Mouse (Mus musculus): ENCODE measurements around the gene Mtfr1l.

Gene Mtfr1l

DNA sequence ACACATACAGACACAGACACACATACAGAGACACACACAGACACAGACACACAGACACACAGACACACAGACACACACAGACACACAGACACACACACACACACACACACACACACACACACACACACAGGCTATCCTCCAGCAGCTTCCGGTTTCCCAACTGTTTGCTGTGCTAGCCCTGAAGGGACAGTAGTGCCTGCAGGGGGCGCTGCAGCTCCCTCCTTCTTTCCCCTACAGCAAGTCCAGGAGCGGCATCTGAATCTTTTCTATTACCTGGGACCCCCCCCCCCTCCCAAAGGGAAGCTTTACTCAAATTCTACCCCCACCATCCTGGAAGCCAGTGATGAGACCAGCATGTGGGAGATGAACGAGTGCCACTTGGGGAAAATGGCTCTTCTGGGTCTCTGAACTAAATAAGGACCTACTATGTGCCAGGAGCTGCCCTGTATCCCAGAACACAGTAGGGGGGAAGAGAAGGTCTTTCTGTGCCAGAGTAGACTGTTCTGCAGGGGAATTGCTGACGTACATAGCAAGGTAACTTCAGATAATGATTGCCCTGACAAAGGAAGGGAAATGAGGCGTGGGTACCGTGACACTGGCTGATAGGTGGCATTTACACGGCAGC, 20.9 kb upstream of the Mtfr1l start:
- DNase-seq = peak; percentile 74

DNA sequence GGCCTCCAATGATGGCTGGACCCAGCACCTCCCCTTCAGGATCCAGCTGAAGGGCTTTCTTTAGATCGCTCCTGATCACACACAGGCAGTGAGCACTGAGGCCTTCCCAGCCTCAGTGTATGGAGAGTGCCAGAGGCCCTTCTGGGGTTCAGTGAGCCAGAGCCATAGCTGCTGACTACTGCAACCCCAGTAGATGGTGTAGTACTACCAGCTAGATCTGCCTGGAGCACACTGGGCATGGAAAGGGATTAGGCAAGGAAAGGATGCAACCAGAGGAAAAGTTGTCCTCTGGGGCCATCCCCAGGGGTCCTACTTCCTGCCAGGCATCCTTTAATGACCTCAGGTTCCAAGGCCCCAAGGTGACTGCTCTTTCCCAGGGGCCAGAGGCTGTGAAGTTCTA, 18.4 kb upstream of the Mtfr1l start:
- DNase-seq = no peak

DNA sequence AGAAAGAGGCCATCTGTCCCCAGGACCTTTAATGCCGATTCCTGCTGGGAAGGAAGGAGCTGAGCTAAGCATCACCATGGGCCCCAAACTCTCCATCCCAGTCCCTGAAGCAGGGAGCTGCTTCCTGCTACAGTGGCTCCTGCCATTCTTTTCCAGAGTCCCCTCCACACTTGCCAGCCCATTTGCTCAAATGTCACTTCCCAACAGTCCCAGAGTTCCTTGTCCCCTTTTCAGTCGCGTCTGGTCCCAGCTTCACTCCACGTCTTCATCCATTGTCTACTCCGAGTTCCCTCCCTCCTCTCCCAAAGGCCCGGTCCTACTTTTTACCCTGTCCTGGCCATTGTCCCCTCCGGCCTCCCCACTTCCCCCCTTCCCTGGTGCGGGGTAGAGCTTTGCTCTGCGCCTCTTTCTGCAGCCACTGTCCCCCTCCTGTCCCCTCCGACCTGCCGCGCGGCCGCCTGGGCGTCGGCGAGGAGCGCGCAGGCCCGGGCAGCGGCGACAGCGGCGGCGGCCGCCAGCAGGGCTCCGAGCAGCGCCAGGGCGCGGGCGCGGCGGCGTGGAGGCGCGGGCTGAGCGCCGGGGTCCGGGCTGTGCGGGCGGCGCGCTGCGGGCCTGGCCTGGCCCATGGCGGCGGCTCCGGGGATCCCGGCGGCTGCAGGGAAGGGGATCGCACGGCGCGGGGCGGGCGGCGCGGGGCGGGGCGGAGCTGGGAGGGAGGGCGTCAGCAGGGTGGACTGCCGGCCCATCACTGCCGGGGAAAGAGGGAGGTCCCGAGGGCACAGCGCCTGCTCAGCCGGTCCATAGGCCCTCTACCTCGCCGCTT, 16.5 kb upstream of the Mtfr1l start, which contains the start of gene Selenon:
Selenon (minus strand) TSS at position 673 of the 823 bp plus-strand sequence.
- peak; percentile 70 for DNase-seq

DNA sequence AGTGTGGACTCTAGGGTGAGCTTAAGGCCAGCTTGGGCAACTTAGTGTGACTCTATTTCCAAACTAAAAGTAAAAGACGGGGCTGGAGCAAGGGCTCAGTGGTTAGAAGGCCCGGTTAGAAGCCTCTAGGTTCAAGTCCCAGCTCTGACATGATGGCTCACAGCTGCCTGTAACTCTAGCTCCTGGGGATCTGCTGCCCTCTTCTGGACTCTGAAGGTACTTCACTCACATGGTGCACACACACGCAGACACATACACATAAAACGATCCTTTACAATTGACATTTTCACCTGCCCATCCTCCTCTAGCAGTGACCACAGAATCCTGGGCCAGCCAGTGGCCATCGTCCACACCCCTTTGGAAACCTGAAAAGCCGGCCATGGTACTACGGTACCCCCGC, 14.7 kb upstream of the Mtfr1l start:
- no peak for DNase-seq

DNA sequence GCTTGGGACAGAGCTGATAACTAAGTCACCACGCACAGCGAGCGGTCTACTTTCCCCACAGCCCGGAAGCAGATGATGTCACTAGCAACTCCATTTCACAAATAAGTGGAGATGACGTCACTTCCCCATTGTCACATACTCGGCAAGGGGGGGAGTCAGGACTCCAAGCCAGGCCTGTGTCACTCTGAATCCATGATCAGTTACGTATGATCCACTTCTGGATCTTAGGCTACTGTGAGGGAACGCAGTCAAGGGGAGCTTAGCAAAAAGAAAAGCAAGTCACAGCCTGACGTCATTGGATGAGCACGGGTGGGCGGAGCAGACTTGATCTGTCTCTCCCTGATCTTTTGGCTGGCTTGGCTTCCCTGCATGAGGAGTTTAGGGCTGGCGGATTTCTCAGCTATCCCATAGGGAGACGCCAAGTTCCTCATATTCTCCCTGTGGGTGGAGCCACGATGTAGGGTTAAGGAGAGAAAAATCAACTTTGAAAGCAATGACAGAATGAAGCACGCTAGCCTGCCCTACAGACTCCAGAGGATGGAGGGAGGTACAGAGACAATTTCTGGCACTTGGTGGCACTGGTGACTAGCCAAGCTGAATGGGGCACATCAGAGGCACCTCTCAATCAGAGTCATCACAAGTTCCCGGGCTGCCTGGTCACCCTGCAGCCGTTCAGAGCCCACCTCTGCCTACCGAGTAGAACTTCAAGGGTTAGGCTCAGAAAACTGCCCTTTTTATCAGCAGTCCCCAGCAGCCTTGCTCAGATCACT, 13.2 kb upstream of the Mtfr1l start:
- DNase-seq = no peak

DNA sequence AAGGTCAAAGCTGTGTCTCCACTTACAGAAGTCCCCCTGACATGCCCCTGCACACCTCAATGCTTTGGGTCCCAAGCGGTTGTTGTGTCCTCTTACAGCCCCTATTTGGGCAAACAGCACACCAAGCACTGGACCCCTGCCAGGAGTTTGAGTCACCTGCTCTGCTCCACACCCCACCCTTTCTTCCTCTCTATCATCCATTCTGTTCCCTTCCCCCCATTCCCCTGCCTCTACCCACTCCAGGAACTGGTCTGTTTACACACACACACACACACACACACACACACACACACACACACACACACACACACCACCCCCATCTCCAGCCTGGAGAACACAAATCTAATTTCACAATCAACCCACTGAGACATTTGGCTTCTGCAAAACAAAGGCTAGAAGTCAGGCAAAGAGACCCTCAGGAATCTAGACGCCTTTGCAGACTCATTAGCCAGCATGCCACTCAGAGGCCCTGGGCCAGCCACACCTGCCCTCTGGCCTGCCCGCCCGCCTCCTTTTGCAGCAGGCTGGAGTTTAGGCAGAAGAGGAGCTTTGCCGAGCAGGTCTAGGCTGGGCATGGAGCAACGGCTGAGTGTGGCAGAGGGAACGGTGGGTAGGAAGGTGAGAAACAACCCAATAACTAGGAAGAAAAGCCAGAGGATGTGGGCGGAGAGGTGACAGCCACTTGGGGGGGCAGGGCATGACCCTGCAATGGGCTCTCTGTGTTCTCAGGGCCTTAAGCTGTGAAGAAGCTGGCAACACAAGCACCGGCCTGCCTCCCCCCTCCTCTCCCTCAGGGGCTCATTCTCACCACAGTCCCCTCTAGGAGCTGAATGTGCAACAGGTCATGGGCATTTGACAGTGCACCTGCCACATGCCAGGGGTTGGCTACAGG, 11.9 kb upstream of the Mtfr1l start:
- DNase-seq = no peak

DNA sequence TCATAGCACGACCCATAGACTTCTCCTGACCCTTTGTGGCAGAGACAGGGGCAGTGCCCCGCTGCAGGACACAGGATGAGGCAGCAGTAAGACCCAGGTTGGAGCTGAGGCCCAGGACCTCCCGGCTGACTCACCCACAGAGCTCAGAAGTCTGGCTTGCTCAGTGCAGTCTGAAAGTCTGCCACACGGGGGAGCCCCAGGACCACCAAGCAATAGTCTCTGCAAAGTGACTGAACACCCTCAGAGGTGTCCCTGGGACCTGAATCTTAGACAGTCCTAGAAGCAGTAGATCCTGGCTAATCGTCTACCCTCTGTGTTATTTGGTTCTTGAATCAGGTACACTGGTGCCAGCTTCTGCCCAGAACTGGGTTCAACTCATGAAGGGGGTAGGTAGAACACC, 8.1 kb upstream of the Mtfr1l start:
- peak; percentile 98 for DNase-seq

DNA sequence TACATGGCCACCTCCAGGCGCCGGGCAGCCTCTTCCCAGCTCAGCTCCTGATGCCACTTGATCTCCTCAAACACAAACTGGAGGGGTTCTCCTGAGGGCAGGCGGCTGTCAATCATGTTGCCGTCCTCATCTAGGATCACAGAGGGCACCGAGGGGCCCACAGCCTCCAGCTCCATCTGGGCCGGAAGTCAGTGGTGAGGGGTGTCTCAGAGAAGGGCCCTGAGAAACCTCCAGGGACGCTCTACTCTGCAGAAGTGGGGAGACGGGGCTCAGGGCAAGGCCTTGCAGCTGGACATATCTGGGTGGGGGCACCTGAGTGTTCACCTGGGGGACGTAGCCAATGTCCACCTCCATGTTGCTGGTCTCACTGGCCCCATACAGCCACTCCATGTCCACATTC, 7.5 kb upstream of the Mtfr1l start:
- DNase-seq = no peak

DNA sequence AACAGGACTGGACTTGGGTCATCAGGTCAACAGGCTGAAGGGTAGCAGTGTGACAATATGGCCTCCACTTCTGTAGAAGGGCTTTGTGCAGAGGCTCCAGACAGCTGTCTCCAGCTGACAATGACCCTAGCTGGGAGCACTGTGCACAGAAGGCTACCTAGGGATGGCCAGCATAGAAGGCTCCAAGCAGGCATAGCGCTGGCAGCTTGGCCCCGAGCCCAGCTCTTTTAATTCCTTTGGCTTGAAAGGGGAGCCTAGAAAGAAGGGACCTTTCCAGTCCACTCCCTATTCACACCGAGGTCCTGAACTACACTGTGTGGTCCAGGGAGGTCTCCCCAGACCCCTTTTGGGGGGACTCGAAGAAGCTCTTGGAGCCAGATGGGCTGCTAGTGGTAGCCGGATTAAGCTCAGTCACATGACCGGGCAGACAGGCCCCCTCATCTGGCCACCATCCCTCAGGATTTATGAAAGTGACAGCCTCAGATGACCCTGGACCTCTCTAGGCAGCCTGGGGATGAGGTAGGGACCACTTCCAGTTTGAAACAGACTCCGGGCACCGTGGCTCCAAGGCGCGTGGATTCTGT, 3.9 kb upstream of the Mtfr1l start:
- DNase-seq = no peak

DNA sequence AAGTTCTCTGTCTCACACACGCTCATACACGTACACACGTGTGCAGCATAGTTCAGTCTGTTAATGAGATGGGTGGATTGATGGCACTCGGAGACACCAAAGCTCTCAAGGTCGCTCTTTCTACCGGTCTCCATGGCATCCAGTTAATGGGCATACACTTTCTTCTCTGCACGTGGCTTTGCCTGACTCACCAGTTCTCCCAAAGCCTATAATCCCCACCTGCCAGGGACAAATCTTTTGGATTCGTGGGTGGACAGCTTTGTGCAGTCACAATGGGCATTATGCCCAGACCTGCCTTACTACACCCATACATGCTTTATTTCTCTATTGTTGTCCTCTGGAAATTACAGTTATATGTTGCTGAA, 582 bp upstream of the Mtfr1l start:
- no peak for DNase-seq

DNA sequence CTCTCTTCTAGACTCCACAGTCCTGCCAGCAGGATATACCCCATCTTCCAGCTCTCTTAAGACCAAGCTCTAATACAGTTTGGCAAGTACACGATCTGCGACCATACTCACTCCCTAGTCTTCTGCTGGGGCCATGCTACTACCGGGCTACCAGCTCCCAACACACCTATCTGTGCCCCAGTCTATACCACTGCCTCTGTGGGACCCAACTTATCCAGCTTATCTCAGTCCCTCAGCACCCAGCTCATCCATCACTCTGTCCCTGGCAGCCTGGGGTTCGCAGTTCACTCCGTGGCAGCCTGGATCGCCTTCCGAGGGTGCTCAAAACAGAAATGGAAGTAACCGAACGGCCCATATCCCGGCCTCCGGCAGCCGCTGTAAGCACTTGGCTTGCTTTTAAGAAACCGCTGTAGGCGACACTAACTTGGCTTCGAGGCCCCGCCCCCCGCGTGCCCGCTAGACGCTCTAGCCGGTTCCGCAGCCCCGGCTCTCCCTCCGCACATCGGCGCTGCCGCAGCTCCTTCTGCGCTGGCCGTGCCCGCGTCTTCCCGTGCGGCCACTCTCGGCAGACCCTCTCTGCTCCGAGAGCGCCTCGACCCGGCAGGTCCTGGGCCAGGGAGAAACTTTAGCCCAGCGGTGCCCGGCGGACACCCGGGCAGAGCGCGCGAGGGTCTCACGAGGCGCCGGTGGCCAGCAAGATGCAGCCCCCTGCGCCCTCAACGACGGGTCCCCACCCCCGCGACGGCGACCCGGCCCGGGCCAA, 882 bp downstream of the Mtfr1l start:
- peak; percentile 57 for DNase-seq

DNA sequence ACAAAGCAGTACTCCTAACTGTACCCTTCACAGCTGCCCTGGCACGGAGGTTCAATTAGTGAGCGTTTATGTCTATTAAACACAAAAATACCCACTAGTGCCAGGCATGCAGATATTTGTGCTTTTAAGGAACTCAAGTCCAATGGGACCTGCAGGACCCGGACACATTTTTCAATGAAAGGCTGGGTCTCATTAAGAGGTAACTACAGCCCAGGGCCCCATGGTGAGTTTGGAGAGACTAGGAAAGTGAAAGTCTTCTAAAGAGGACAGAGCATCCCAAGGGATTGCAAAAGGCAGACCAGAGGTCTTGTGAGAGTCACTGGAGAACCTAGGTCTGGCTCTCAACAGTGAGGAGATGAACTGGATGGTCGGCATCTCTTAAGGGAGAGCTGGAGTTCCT, 1.8 kb downstream of the Mtfr1l start:
- DNase-seq = no peak

DNA sequence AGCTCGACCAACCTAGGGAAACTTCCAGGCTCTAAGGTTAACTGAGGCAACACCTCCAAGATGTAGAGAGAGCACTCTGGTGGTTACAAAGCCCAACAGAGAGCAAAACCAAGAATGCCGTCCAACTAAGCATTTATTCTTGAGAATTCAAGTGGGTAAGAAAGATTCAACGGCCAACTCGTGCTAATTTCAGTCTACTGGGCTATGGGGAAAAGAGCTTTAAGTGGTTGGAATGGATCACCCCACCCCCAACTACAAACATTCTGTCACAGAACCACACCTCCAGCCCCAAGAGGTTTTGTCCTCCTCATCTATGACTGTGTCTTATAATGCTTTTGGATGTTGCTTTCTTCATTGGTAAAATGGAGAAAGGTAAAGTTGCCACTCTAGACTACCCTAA, 2.3 kb downstream of the Mtfr1l start:
- no peak for DNase-seq

DNA sequence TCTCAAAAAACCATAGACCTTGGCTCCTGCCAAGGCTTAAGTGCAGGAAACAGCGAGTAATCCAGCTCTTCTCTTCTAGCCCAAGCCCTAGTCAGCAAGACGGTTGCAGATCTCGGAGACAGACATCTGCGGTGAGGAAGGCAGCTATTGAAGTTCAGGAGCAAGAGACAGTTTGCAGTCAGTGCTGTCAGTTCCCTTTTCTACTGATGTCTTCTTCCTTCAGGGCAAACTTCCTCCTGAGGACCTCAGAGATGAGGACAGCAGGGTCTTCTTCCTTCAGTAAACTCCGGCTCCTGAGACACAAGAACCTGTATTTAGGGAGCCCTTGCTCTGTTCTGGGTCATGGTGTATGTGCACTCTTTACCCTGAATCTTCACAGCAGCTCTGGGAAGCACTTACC, 9.0 kb downstream of the Mtfr1l start:
- DNase-seq = no peak

DNA sequence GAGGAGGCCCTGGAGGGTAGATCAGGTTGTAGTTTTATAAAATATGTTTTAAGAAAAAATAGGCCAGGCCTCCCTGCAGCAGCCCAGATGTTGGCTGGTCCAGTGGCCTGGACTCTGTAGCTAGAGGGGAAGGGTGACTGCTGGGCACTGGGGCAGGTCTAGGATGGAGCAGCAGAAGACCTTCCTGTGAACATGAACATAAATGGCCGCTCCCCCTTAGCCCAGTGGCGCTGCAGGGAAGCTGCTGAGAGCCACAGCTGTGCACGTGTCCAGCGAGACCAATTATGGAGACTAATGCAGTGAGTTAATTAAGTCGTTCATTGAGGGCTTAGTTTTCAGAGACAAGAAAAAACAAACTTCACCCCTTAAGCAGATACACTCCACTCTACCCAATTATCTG, 9.4 kb downstream of the Mtfr1l start:
- no peak for DNase-seq

DNA sequence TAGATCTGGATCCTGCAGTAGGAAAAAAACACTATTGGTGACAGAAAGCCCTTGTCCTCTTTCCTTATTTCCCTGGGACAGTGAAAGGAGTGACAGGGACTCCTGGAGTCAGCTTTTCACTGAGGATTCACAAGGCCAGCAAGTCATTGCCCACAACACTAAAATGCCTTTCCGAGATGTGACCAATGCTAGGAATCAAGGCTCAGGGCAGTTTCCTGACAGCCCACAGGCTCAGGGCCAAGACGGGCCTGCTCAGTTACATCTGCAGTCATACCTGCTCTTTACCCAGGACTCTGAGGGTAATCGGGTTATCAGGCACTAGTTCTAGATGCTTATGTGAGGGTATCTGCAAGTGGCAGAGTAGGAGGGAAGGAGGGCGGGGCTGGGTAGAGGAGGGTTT, 11.7 kb downstream of the Mtfr1l start:
- DNase-seq = no peak

DNA sequence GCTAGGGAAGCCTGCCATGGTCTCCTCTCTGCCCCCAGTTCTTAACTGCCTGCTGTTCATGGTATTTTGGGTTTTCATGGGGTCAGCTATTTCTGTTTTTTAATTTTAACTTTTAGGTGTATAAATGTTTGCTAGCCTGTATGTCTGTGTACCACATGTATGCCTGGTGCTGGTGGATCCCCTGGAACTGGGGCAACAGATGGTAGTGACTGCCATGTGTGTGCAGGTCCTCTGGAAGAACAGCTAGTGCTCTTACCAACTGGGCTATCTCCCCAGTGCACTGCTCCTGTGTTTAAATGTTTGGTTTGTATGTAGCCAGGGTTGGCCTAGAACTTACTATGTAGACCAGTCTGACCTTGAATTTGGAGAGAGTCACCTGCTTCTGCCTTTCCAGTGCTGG, 15.9 kb downstream of the Mtfr1l start:
- DNase-seq = no peak

DNA sequence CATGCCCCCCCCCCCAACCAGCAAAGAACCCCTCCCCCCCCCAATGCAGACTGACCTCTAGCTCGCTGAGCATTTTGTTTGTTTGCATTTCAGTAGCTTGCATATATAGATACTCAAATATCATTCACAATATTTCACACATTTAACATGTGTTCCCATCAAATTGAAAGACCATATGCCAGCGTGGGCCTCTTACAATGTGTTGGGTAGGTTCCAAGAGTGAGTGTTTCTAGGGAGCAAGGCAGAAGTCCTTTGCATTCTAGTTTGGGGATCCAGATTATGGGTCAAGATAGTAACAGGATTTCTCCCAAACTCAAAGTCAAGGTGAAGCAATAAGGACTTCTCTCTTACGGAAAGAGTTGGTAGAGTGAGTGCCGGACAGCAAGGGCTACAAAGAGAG, 16.6 kb downstream of the Mtfr1l start:
- no peak for DNase-seq

DNA sequence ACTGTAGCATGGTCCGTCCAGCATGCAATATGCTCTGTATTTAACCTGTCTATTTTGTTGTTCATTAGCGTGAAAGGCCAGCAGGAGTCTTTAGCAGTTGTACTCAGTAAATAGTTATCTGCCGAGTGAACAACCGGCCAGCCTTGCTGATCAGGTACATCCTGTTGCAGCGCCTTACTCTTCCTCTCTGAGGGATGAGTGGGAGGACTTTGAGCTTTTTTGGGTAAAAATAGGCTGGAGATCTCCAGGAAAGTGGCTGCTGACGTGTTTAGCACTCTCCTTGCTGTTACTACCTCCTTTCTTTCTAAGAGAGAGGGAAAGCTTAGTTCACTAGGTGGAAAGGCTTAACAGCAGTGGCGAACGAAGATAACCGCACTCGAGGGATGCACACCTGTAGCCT, 17.5 kb downstream of the Mtfr1l start:
- DNase-seq = no peak

DNA sequence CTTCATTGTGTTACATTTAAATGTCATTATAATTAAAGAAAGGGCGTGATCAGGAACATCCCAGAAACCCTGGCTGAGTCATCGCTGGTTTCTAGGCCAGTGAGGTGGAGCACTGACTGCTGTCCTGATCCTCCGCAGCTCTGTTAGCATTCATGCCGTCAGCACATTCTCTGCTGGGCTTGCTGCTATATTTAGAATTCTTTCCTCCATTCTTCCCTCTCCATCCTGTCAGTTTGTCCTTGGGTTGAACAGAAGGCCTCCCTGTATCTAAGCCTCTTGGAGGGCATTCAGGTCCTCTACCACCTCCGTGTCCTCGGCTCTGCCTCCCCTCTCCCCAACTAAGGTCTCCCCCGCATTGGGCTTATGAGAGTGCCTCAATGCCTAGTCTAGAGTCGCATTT, 18.2 kb downstream of the Mtfr1l start:
- no peak for DNase-seq

DNA sequence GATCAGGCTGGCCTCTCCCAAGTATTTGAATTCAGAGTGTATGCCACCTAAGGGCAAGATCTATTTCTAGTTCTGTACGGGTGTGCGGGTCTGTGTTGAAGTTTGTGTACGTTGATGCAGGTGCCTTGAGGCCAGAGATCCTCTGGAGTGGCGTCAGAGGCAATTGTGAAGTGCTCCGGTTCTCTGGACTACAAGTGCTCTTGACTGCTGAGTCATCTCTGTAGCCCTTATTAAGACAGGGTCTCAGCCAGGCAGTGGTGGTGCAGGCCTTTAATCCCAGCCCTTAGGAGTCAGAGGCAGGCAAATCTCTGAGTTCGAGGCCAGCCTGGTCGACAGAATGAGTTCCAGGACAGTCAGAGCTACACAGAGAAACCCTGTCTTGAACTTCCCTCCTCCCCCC, 19.6 kb downstream of the Mtfr1l start:
- DNase-seq = no peak

Measured in right cerebral cortex, postnatal 4 days (tissue).